Mouse (Mus musculus): ENCODE results near the gene Mctp1. TPM values are rescaled to one million over a fixed set of nuclear protein-coding genes. Genes with fewer than 3 reads are reported as not detected.
"Not testable (repeated sequence)": the region's sequence is repeated elsewhere in the genome, so short reads cannot be mapped to it uniquely, and the experiment has no call there.

Gene Mctp1
- 1 to 10 TPM; 1.4 to 1.7 TPM for total RNA-seq (2021)
- long read RNA-seq, experiment 1, result 0 reads
- long read RNA-seq, experiment 2, result 0 reads

- DNase-seq, result peak; percentile 70 to 76
Observed at GRCm38 (mm10) chr13:76383972-76384663, at the start of gene Mctp1. TSS of gene Mctp1 (plus strand) at chr13:76384535.

GRCm38 (mm10) chr13:76345941-76346340, 38.4 kb upstream of the Mctp1 start:
- not testable (repeated sequence) for DNase-seq

- DNase-seq, result no peak
Observed at GRCm38 (mm10) chr13:76358720-76359119, 25.6 kb upstream of the Mctp1 start.

GRCm38 (mm10) chr13:76384664-76385435, 515 bp downstream of the Mctp1 start:
- DNase-seq, result peak; percentile 42 to 55

- DNase-seq, result no peak
Observed at GRCm38 (mm10) chr13:76388615-76389014, 4.3 kb downstream of the Mctp1 start.

- peak; percentile 26 to 47 for DNase-seq
Observed at GRCm38 (mm10) chr13:76391920-76392319, 7.6 kb downstream of the Mctp1 start.

DNA sequence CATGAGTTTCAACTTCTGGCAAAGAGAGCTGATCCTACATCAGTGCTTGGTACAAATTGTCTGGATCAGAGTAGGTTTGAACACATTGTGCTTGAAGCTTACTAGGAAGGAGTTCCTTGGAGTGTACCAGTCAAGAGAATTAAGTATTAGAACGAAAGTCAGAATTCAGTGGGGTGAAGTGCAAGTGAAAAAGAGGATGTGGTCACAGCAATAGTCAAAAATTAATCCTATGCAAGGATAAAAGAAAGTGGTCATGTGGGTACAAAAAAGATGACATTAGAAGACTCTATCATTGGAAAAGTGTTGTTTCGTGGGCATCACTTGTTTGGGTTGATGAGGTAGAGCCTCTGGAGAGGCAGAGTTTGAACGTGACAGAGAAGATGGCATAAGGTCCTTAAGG, 8.8 kb downstream of the Mctp1 start:
- no peak for DNase-seq

DNA sequence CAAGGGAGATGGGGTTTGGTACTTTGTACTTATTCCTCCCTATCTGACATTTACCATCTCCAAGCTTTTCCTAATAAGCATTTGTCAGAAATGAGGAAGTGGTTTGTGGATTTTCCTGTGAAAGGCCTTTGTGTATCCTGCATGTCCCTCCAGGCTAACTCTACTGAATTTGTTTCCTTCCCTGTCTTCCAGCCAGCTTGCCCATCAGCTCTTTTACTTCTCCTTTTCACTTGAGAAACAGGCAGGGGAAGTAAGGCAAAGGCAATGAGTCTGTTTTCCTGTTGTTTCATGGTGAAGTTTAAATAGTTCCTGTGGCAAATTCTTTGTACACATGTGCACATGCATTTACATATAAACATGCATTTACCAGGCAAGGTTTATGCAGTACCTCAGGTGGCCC, 11.6 kb downstream of the Mctp1 start:
- DNase-seq, result no peak

GRCm38 (mm10) chr13:76409296-76409695, 25.0 kb downstream of the Mctp1 start:
- no peak for DNase-seq

DNA sequence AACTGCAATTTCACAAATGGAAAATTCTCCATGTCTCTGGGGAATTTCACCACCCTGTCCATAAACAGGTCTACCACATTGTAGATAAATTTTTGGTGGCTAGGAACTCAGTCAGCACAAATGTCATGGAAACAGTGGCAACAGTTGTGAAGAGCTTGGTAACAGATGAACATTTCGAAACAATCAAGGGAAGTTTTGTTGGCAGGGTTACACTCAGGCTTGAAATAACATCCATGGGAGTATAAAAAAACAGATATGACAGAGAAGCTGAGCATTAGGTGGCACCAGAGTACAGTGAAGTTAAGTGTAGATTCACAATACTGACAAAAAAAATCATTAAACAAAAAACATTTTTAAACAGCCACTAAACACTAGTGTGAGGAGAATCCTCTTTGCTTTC, 26.3 kb downstream of the Mctp1 start:
- DNase-seq, result no peak

- DNase-seq, result no peak
Observed at GRCm38 (mm10) chr13:76415346-76415745, 31.0 kb downstream of the Mctp1 start.

GRCm38 (mm10) chr13:76420111-76420510, 35.8 kb downstream of the Mctp1 start:
- DNase-seq, result peak; percentile 19 to 37

DNA sequence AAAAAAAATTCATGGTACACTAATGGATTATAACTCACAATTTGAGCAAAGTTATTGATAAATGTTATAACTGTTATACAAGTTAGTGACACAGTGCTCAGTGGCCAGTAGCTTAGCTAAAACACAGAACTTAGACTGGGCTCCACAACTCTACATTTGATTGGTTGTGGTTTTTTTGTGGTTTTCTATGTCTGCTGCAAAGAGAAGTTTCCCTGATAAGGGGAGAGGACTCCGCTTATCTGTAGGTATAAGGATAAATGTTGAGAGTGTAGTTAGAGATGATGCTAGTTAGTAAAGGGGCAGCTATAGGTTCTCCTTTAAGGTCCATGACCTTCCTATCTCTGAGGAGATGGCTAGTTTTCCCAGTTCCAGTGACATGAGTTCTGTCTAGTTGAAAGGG, 36.7 kb downstream of the Mctp1 start:
- no peak for DNase-seq

DNA sequence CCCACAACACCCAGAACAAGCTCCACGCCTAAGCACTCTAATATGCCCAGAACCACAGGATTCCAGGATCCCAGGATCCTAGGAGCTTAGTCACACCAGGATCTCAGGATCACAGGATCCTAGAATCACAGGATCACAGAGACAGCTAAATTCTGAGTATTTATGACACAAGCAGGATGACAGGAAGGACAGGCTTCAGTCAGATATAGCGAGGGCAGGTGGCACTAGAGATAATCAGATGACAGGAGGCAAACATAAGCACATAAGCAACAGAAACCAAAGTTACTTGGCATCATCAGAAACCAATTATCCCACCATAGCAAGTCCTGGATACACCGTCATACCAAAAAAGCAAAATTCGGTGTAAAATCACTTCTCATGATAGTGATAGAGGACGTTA, 37.8 kb downstream of the Mctp1 start:
- no peak for DNase-seq

- DNase-seq, result no peak
Observed at GRCm38 (mm10) chr13:76429456-76429855, 45.1 kb downstream of the Mctp1 start.

GRCm38 (mm10) chr13:76429927-76430326, 45.6 kb downstream of the Mctp1 start:
- DNase-seq, result no peak

DNA sequence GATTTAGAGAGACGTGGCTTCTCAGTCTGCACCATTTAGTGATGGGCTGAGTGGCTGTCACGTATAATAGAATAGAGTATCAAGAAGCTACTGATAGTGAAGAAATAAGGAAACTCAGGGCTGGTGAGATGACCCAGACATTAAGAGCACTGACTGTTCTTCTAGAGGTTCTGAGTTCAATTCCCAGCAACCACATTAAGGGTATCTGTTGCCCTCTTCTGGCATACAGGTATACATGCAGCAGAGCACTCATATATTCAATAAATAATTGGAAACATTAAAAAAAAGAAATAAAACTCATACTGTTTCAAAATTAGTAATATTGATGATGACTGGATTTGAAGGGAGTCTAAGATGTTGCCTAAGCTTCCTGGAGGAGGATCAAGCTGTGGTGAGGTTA, 47.6 kb downstream of the Mctp1 start:
- DNase-seq, result no peak

DNA sequence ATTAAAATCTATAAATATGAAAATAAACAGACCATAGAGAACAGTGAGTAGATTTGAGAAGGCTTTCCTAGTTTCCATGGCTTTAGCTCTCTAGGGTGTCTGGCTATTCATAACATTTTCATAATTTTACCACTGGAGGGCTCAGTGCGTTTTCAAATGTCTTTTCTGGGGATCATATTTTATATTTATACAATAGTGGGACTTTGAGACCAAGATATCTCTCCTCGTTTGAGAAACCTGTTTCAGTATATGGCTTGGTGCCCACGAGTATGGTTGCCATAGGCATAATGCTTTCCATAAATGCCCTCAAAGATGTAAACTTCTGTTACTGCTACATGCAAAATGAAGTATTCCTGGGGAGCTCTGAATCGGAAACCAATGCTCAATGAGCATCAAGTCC, 49.1 kb downstream of the Mctp1 start:
- no peak for DNase-seq

DNA sequence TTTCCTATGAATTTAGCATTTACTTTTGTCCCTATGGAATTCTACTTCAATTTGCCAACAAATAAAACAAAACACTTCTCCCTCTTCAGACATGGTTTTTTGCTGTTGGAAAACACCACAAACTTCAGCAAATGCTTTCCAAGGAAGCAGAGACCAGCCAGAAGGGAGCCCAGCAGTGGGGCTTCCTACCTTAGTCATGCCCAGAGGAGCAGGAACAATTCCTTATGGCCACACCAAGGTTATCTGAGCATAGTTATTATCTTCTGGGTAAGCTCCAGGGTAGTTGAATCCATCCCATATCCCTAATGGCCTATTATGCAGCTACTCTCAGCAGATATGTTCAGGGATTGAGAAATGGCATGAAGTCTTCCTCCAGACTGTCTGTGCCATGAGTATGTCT, 52.1 kb downstream of the Mctp1 start:
- DNase-seq, result no peak

- DNase-seq, result no peak
Observed at GRCm38 (mm10) chr13:76438765-76439164, 54.4 kb downstream of the Mctp1 start.

GRCm38 (mm10) chr13:76446059-76446458, 61.7 kb downstream of the Mctp1 start:
- DNase-seq, result no peak

- no peak for DNase-seq
Observed at GRCm38 (mm10) chr13:76447528-76447927, 63.2 kb downstream of the Mctp1 start.

- not testable (repeated sequence) for DNase-seq
Observed at GRCm38 (mm10) chr13:76451526-76451925, 67.2 kb downstream of the Mctp1 start.

- no peak for DNase-seq
Observed at GRCm38 (mm10) chr13:76481601-76482000, 97.3 kb downstream of the Mctp1 start.
